ENCODE assay signal across 9 mouse cellular contexts in the genomic region with DNA sequence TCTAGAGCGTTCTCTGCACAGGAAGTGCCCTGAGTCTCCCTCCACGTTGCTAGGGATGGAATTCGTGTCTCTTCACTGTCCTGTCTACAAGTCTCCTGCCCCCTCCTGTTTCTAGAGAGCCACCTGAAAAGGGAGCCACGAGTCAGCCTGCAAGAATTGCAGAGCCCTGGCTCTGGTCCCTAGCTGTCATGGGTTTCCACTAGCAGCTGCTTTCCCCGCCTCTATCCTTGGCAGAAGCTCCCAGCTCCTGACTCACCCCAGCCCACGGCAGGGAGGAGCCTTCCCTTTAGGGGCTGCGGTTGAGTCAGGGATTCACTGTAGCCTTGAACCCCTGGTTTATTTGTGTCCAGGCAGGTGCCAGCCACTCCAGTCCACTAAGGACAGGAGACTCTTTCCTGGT. TPM values are rescaled to one million over a fixed set of nuclear protein-coding genes. Genes with fewer than 3 reads are reported as not detected.
A peak's percentile ranks its signal among the peaks of the same experiment; 100 is the strongest.
DNase-seq lines count a peak whose midpoint lies in the region; ATAC-seq lines count a peak whose summit lies in the region.
"Had no signal": no experiment of that assay in that cellular context is flagged by ENCODE, and none has a peak within 500 bp of the region (broad histone marks: within the 10 kb centered on the region; RNA-seq: fewer than 3 reads in every experiment).

No protein-coding gene starts in this region.

- ATAC-seq in embryonic facial prominence, embryonic 14.5 days (ENCODE audit: low read depth): peak; percentile 50; the same call in 1 of the 2 replicates
- 0 out of 2 replicates have a peak, but pooled peaks have one; percentile 41 for ATAC-seq in megakaryocyte-erythroid progenitor cell, adult 5-6 weeks (replicated peaks; ENCODE audit: low FRiP score, low TSS enrichment, poor library complexity, severe bottlenecking)

- DNase-seq in embryonic facial prominence, embryonic 14.5 days (ENCODE audit: low spot score): peak; percentile 81
- DNase-seq in embryonic facial prominence, embryonic 10.5 days (ENCODE audit: low spot score): no peak
- peak; percentile 76 for DNase-seq in MN1 (ENCODE audit: low spot score)
- DNase-seq in gastrocnemius, adult 18-20 months (ENCODE audit: low spot score): peak; percentile 91
- DNase-seq in layer of hippocampus, adult 8-10 months (ENCODE audit: low spot score in 2 of 2): peak; percentile 83
- no peak for DNase-seq in natural killer cell, adult 2 months (ENCODE audit: low spot score in 2 of 2)
- DNase-seq in retina, embryonic 14.5 days (ENCODE audit: low spot score): no peak

- no peaks in the 10 kb centered on the region; the same call in 1 of the 2 replicates for H3K27me3 ChIP-seq in embryonic facial prominence, embryonic 14.5 days (replicated peaks; ENCODE audit: control insufficient read depth, insufficient read depth, low read length)
- peaks cover 7% of the 10 kb centered on the region for H3K27me3 ChIP-seq in embryonic facial prominence, embryonic 10.5 days (replicated peaks; ENCODE audit: low read depth, poor library complexity, severe bottlenecking)
- H3K27me3 ChIP-seq: embryonic facial prominence, embryonic 12.5 days had no signal

- H3K9ac ChIP-seq in embryonic facial prominence, embryonic 14.5 days (ENCODE audit: low read depth, low read length): no peak overlapping the region
- H3K9ac ChIP-seq: embryonic facial prominence, embryonic 12.5 days had no signal

- no peaks in the 10 kb centered on the region for H3K9me3 ChIP-seq in embryonic facial prominence, embryonic 14.5 days (ENCODE audit: control insufficient read depth, low read length)
- H3K9me3 ChIP-seq in embryonic facial prominence, embryonic 10.5 days: no peaks in the 10 kb centered on the region
- H3K9me3 ChIP-seq: embryonic facial prominence, embryonic 12.5 days had no signal

- H3K4me3 ChIP-seq in embryonic facial prominence, embryonic 14.5 days (ENCODE audit: low read depth, low read length): no peak overlapping the region
- no peak overlapping the region for H3K4me3 ChIP-seq in embryonic facial prominence, embryonic 10.5 days
- H3K4me3 ChIP-seq: embryonic facial prominence, embryonic 12.5 days had no signal

- H3K36me3 ChIP-seq in embryonic facial prominence, embryonic 14.5 days (ENCODE audit: control insufficient read depth, insufficient read depth, low read length): no peaks in the 10 kb centered on the region
- H3K36me3 ChIP-seq in embryonic facial prominence, embryonic 10.5 days (replicated peaks): no peaks in the 10 kb centered on the region
- H3K36me3 ChIP-seq: embryonic facial prominence, embryonic 12.5 days had no signal

- no peak overlapping the region for H3K27ac ChIP-seq in embryonic facial prominence, embryonic 14.5 days (replicated peaks; ENCODE audit: low read depth, low read length)
- H3K27ac ChIP-seq in embryonic facial prominence, embryonic 10.5 days (replicated peaks): no peak overlapping the region; the same call in 1 of the 2 replicates
- H3K27ac ChIP-seq: embryonic facial prominence, embryonic 12.5 days had no signal

- no peak overlapping the region for H3K4me2 ChIP-seq in embryonic facial prominence, embryonic 14.5 days (ENCODE audit: low read depth, low read length)
- H3K4me2 ChIP-seq: embryonic facial prominence, embryonic 12.5 days had no signal

- no peaks in the 10 kb centered on the region for H3K4me1 ChIP-seq in embryonic facial prominence, embryonic 14.5 days (ENCODE audit: control insufficient read depth, insufficient read depth, low read length)
- peaks cover 11% of the 10 kb centered on the region for H3K4me1 ChIP-seq in embryonic facial prominence, embryonic 10.5 days

- WGBS in embryonic facial prominence, embryonic 14.5 days: 13% methylated on average over 6 of the region's 7 CpGs
- WGBS in embryonic facial prominence, embryonic 10.5 days: 47% methylated on average over 7 of the region's 7 CpGs

RNA-seq across cellular contexts. Expression of gene Plxdc1, which starts 15.0 kb away (rescaled TPM):
- 1.6 and 2.0 TPM in 2 replicates for polyA plus RNA-seq in embryonic facial prominence, embryonic 14.5 days (2014; fragmentation: Nextera tagmentation; extraction: Ambion mirVana)
- polyA plus RNA-seq in embryonic facial prominence, embryonic 10.5 days (2016; fragmentation: Nextera tagmentation; extraction: Ambion mirVana): 0.07 and 0.13 TPM in 2 replicates
- total RNA-seq in gastrocnemius, adult 18-20 months (2021): 1 to 10 TPM; 2.1 to 2.6 TPM
- total RNA-seq in layer of hippocampus, adult 8-10 months (2022): 10 to 100 TPM; 18.0 to 21.1 (median 19.8) TPM
- 10.2 and 11.8 TPM in 2 replicates for total RNA-seq in megakaryocyte-erythroid progenitor cell, adult 5-6 weeks (2014; fragmentation: Nextera tagmentation)
- total RNA-seq in megakaryocyte-erythroid progenitor cell, adult 5-6 weeks (2017): 3.4 and 4.1 TPM in 2 replicates

RNA-seq across cellular contexts. Expression of gene Arl5c, which starts 24.7 kb away (rescaled TPM):
- 6.1 and 7.0 TPM in 2 replicates for polyA plus RNA-seq in embryonic facial prominence, embryonic 14.5 days (2014; fragmentation: Nextera tagmentation; extraction: Ambion mirVana)
- 15.6 and 19.2 TPM in 2 replicates for polyA plus RNA-seq in embryonic facial prominence, embryonic 10.5 days (2016; fragmentation: Nextera tagmentation; extraction: Ambion mirVana)
- total RNA-seq in gastrocnemius, adult 18-20 months (2021): under 1 TPM in 1 of 2 experiments, not detected in 1; 0.26 TPM
- 1 to 10 TPM in 3 of 4 experiments, under 1 TPM in 1; 0.59 to 1.5 (median 1.3) TPM for total RNA-seq in layer of hippocampus, adult 8-10 months (2022)
- 2.4 and 9.8 TPM in 2 replicates for total RNA-seq in megakaryocyte-erythroid progenitor cell, adult 5-6 weeks (2014; fragmentation: Nextera tagmentation)
- total RNA-seq in megakaryocyte-erythroid progenitor cell, adult 5-6 weeks (2017): 0.50 and 2.7 TPM in 2 replicates

RNA-seq across cellular contexts. Expression of gene Cacnb1, which starts 51.6 kb away (rescaled TPM):
- 25.1 and 30.4 TPM in 2 replicates for polyA plus RNA-seq in embryonic facial prominence, embryonic 14.5 days (2014; fragmentation: Nextera tagmentation; extraction: Ambion mirVana)
- 5.3 and 5.7 TPM in 2 replicates for polyA plus RNA-seq in embryonic facial prominence, embryonic 10.5 days (2016; fragmentation: Nextera tagmentation; extraction: Ambion mirVana)
- 100 to 1,000 TPM; 167 to 198 TPM for total RNA-seq in gastrocnemius, adult 18-20 months (2021)
- 100 to 1,000 TPM; 123 to 145 (median 134) TPM for total RNA-seq in layer of hippocampus, adult 8-10 months (2022)
- 0.40 and 0.98 TPM in 2 replicates for total RNA-seq in megakaryocyte-erythroid progenitor cell, adult 5-6 weeks (2014; fragmentation: Nextera tagmentation)
- 0.38 TPM in 1 of 2 replicates, not detected in the other for total RNA-seq in megakaryocyte-erythroid progenitor cell, adult 5-6 weeks (2017)

RNA-seq across cellular contexts. Expression of gene Rpl19, which starts 55.3 kb away (rescaled TPM):
- polyA plus RNA-seq in embryonic facial prominence, embryonic 14.5 days (2014; fragmentation: Nextera tagmentation; extraction: Ambion mirVana): 1,126 and 1,148 TPM in 2 replicates
- polyA plus RNA-seq in embryonic facial prominence, embryonic 10.5 days (2016; fragmentation: Nextera tagmentation; extraction: Ambion mirVana): 1,206 and 1,219 TPM in 2 replicates
- 100 to 1,000 TPM; 457 to 462 TPM for total RNA-seq in gastrocnemius, adult 18-20 months (2021)
- total RNA-seq in layer of hippocampus, adult 8-10 months (2022): 100 to 1,000 TPM; 520 to 711 (median 600) TPM
- total RNA-seq in megakaryocyte-erythroid progenitor cell, adult 5-6 weeks (2014; fragmentation: Nextera tagmentation): 4,206 and 4,300 TPM in 2 replicates
- 1,746 and 2,000 TPM in 2 replicates for total RNA-seq in megakaryocyte-erythroid progenitor cell, adult 5-6 weeks (2017)

Comparison
In these comparisons a context has a peak if more than half of its experiments do, and no peak if none do; other contexts are left out.
1. DNase-seq: peak in embryonic facial prominence, embryonic 14.5 days (single experiment), MN1 (single experiment), gastrocnemius, adult 18-20 months (single experiment) and layer of hippocampus, adult 8-10 months (2 of 2); none in embryonic facial prominence, embryonic 10.5 days (single experiment), natural killer cell, adult 2 months (0 of 2) and retina, embryonic 14.5 days (single experiment).
2. RNA of gene Cacnb1, which starts 51.6 kb away (total RNA-seq): 167 to 198 TPM in gastrocnemius, adult 18-20 months and 123 to 145 TPM in layer of hippocampus, adult 8-10 months; 0.38 to 0.98 TPM in megakaryocyte-erythroid progenitor cell, adult 5-6 weeks; every median in the first group is over 10 times any median in the second.